Mouse (Mus musculus): ENCODE measurements around the gene Prkar1b.

The Prkar1b gene

GRCm38 (mm10) chr5:139146476-139147075 lies 3.2 kb downstream of the Prkar1b start:
- DNase-seq (ENCODE audit: low read depth, low spot score), result peak; percentile 21

GRCm38 (mm10) chr5:139145726-139146125 lies 4.1 kb downstream of the Prkar1b start:
- peak; percentile 69 for DNase-seq (ENCODE audit: low read depth, low spot score)

- DNase-seq (ENCODE audit: low read depth, low spot score), result no peak
These were observed 5.9 kb downstream of the Prkar1b start for GRCm38 (mm10) chr5:139143890-139144289.

- DNase-seq (ENCODE audit: low read depth, low spot score), result peak; percentile 32
These were observed 8.5 kb downstream of the Prkar1b start for GRCm38 (mm10) chr5:139141326-139141725.

GRCm38 (mm10) chr5:139140589-139140988 lies 9.2 kb downstream of the Prkar1b start:
- no peak for DNase-seq (ENCODE audit: low read depth, low spot score)

GRCm38 (mm10) chr5:139138926-139139472 lies 10.8 kb downstream of the Prkar1b start:
- DNase-seq (ENCODE audit: low read depth, low spot score), result no peak

GRCm38 (mm10) chr5:139138261-139138925 lies 11.4 kb downstream of the Prkar1b start:
- DNase-seq (ENCODE audit: low read depth, low spot score), result no peak

GRCm38 (mm10) chr5:139137176-139137575 lies 12.6 kb downstream of the Prkar1b start:
- no peak for DNase-seq (ENCODE audit: low read depth, low spot score)

- no peak for DNase-seq (ENCODE audit: low read depth, low spot score)
These were observed 13.5 kb downstream of the Prkar1b start for GRCm38 (mm10) chr5:139136341-139136740.

- no peak for DNase-seq (ENCODE audit: low read depth, low spot score)
These were observed 15.3 kb downstream of the Prkar1b start for GRCm38 (mm10) chr5:139134501-139134900.

GRCm38 (mm10) chr5:139130351-139130750 lies 19.4 kb downstream of the Prkar1b start:
- DNase-seq (ENCODE audit: low read depth, low spot score), result no peak

- DNase-seq (ENCODE audit: low read depth, low spot score), result no peak
These were observed 20.1 kb downstream of the Prkar1b start for GRCm38 (mm10) chr5:139129572-139130151.

GRCm38 (mm10) chr5:139129078-139129477 lies 20.7 kb downstream of the Prkar1b start:
- DNase-seq (ENCODE audit: low read depth, low spot score), result no peak

- no peak for DNase-seq (ENCODE audit: low read depth, low spot score)
These were observed 21.2 kb downstream of the Prkar1b start for GRCm38 (mm10) chr5:139128476-139129065.

GRCm38 (mm10) chr5:139125717-139126116 lies 24.1 kb downstream of the Prkar1b start:
- DNase-seq (ENCODE audit: low read depth, low spot score), result no peak

GRCm38 (mm10) chr5:139118961-139119276 lies 30.9 kb downstream of the Prkar1b start:
- DNase-seq (ENCODE audit: low read depth, low spot score), result no peak

- DNase-seq (ENCODE audit: low read depth, low spot score), result peak; percentile 35
These were observed 31.5 kb downstream of the Prkar1b start for GRCm38 (mm10) chr5:139118139-139118960.

- no peak for DNase-seq (ENCODE audit: low read depth, low spot score)
These were observed 34.3 kb downstream of the Prkar1b start for GRCm38 (mm10) chr5:139115507-139115906.

GRCm38 (mm10) chr5:139114876-139115275 lies 34.9 kb downstream of the Prkar1b start:
- DNase-seq (ENCODE audit: low read depth, low spot score), result no peak

- DNase-seq (ENCODE audit: low read depth, low spot score), result no peak
These were observed 37.4 kb downstream of the Prkar1b start for GRCm38 (mm10) chr5:139112418-139112817.

- DNase-seq (ENCODE audit: low read depth, low spot score), result no peak
These were observed 37.8 kb downstream of the Prkar1b start for GRCm38 (mm10) chr5:139111991-139112390.

All from R1 (cell line).